Mouse (Mus musculus) regulatory T cell (primary cell): Measurements from ENCODE around the gene Lrrc15.

Experiments
- in situ Hi-C: fragments of 300-600 bp; cut with MboI, MseI; formaldehyde crosslinking; loops from one replicate; pipeline ENCODE4 v1.15.1; 2025; ENCODE audit warnings: high pct_unique_total_duplicates

Lrrc15 gene

DNA sequence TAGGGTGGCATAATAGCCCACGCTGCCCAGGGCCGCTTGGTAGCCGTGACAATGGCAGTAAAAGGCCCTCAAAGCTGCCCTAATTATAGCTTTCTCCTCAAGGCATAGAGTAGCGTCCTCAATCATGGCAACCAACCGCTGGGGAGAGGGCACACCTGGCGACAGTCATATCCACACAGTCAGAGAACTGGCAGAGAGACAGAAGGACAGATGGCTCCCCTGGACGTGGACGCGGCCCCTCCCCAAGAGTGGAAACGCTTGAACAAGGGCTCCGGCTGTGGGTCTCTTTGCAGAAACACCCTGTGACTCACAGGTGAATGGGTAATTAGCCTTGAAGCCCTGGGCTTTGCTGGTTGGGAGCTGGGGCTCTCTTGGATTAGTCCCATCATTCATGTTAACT is 4.7 kb downstream of the Lrrc15 start:
- in situ Hi-C loops = no loop called here

DNA sequence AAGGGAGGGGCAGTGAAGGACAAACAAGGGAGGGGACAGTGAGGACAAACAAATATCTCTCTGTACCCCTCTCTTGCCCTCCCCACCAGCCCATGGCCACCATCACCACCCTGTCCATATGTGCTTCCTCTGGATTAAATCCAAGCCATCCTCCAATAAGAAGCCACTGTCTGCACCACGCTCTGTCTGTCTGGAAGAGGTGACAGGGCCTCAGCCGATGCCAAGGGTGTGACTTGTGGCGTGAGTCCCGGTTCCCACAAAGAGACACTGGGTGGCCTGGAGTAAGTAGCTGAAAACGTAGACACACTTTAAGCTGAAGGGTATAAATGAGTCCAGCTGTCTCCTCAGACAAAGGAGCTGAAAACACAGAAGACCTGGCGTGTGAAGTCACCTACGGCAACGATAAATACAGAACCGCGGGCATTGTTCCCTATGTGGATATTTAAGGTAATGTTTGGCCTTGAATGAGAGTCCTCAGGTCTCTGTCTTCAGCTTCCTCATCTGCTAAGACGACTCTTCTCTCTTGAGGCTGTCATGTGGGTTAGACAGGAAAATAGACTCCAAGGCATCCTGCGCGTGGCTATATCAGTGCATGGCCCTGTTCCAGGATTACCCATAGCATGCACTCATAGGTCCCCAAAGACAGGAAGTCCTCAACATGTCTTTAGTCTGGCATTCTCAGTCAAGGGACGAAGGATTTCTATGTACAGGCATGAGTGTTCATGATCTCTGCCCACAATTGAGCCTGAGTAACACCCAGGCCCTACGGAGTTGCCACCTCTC is 7.3 kb downstream of the Lrrc15 start:
- in situ Hi-C loops = no loop called here

GRCm38 (mm10) chr16:30273065-30273464 is 10.0 kb downstream of the Lrrc15 start:
- in situ Hi-C loops = loop anchor here (25.0 kb wide), 1 partner anchor 1436 kb away; no protein-coding TSS in a partner anchor

DNA sequence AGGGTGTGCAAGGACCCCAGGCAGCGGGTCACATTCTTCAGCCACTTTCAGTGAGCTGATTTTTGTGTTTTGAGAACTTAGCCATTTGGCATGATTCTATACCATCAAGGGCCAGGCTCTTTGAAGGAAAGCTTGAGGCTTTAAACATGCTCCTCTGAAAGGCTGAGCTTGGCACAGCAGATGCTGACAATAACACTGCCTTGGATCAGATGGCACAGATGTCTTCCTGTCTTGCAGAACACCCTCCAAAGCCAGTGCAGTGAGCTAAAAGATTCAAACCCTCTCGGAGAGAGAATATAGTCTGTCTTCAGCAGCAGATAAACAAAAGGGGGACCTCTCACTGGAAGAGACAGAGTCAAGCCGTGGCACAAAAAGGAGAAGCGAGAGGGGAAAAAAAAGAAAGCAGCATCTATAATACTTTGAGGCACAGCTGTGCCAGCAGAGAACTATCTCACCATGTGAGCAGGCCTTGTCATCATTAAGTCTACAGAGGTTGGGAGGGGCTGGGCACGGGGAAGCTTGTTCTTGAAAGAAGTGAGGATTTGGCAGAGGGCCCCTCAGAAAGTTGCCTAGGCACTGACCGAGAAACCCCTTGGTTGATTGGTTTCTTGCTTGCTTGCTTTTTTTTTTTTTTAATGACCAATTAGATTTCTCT is 11.0 kb downstream of the Lrrc15 start:
- in situ Hi-C loops = loop anchor here (25.0 kb wide), 1 partner anchor 1435 kb away; no protein-coding TSS in a partner anchor

DNA sequence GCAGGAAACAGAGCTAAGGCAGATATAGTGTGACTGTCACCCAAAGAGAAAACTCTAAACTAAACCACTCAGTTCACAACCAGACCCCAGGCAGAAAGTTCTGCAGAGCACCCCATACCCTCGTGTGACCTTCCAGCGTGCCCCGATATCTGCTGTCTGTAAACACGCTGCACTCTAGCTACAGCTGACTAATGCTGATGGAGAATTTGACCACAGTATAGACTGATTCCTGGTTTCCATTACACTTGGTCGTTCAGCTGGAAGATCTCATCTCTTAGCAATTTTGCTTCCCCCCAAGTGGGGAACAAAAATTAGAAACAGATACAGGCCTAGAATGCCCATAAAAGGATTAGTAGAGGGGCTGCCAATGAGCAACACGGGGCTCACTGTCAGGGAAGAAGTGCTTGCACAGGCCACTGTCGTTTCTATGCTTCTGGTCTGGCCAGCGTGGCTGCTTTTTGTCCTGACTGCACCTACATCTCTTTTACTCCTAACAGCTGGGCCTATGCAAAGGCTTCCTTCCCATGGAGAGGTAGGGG is 11.8 kb downstream of the Lrrc15 start:
- in situ Hi-C loops = loop anchor here (25.0 kb wide), 1 partner anchor 1434 kb away; no protein-coding TSS in a partner anchor

GRCm38 (mm10) chr16:30267359-30267758 is 15.7 kb downstream of the Lrrc15 start, which contains the start of gene Cpn2:
Gene Cpn2 (minus strand): TSS chr16:30267499.
- in situ Hi-C loops = loop anchor here (25.0 kb wide), 1 partner anchor 1430 kb away; no protein-coding TSS in a partner anchor

DNA sequence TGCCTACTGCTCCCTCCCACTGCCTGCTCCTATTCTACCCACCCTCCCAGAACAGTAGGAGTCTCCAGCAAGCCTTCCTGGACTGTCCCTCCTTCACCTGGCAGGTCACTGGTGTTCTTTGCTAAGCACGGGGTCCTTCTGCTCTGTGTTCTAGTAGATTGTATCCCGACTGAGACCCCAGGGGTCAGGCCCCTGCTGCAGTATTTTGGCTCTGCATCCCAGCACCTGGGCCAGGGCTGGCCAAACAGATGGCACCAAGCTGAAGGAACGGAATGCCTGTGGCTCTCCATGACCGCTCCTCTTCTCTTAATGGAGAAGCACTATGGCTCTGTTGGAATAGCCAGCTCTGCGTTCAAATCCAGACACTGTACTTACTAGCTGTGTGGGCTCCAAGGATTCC is 16.5 kb downstream of the Lrrc15 start:
- in situ Hi-C loops = loop anchor here (25.0 kb wide), 1 partner anchor 1429 kb away; no protein-coding TSS in a partner anchor

DNA sequence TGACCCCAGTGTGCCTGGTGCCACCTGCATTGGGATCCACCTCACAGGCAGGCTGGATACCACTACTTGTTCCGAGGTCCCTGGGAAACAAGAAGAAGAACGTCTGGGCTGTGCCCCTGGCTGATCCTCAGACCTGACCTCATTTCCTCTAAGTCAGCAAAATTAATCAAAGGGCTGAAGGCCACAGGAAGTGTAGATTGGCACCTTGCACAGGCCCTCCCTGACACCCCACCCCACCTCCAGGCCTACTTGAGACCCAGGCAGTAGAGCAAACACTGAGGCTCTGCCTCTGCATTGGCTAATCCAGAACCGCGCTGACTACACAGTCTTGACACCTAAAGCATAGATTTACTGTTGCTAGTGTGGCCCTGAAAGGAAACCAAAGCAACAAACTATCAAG is 17.4 kb downstream of the Lrrc15 start:
- in situ Hi-C loops = loop anchor here (25.0 kb wide), 1 partner anchor 1428 kb away; no protein-coding TSS in a partner anchor

DNA sequence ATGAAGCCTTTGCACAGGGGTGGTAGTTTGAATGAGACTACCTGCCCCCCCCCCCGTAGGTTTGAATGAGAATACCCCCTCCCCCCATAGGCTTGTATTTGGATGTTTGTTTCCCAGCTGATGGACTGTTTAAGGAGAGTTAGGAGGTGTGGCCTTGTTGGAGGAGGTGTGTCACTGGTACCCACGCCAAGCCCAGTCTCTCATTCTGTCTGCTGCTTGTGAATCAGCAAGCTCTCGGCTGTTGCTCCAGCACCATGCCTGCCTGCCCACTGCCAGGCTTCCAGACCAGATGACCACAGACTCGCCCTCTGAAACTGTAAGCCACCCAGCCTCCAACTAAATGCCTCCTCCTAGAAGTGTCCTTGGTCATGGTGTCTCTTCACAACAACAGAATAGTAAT is 19.9 kb downstream of the Lrrc15 start:
- in situ Hi-C loops = loop anchor here (25.0 kb wide), 1 partner anchor 1426 kb away; no protein-coding TSS in a partner anchor

DNA sequence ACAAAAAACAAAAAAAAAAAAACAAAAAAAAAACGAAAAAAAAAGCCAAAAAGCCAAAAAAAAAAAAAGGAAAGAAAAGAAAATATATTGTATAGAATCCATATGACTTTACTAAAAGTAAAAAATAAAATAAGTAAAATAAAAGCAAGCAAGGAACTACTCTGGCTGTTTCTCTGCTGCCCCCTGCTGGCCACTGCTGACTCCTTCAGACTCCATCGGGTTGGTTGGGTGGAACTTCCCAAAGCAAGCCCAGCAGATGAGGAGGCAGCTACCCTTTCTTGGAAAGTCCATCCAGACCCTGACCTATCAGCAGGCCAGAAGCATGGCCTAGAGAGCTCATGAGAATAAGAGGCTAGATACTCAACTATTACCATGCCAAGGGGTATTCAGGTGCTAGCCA is 20.4 kb downstream of the Lrrc15 start:
- in situ Hi-C loops = loop anchor here (25.0 kb wide), 1 partner anchor 1425 kb away; no protein-coding TSS in a partner anchor

- in situ Hi-C loops = loop anchor here (25.0 kb wide), 1 partner anchor 1425 kb away; no protein-coding TSS in a partner anchor
Measured at GRCm38 (mm10) chr16:30262157-30262556, 20.9 kb downstream of the Lrrc15 start.

DNA sequence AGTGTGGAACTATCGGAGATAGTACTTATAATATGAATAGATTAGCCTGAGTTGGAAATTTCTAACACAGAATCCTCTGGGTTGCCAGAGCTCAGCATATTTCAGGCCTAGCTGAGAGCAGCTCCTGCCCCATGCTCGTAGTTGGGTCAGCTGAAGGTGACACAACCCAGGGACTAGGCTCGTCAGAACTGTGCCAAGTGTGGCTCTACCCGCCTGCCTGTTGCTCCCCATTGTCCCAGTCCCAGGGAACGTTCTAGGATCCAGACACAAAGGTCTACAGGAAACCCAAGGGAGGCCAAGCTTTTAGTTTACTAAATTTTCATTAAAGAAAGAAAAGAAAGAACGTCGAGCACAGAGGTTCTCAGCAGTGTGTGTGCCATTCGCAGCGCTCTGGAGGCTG is 21.7 kb downstream of the Lrrc15 start:
- in situ Hi-C loops = loop anchor here (25.0 kb wide), 1 partner anchor 1424 kb away; no protein-coding TSS in a partner anchor

DNA sequence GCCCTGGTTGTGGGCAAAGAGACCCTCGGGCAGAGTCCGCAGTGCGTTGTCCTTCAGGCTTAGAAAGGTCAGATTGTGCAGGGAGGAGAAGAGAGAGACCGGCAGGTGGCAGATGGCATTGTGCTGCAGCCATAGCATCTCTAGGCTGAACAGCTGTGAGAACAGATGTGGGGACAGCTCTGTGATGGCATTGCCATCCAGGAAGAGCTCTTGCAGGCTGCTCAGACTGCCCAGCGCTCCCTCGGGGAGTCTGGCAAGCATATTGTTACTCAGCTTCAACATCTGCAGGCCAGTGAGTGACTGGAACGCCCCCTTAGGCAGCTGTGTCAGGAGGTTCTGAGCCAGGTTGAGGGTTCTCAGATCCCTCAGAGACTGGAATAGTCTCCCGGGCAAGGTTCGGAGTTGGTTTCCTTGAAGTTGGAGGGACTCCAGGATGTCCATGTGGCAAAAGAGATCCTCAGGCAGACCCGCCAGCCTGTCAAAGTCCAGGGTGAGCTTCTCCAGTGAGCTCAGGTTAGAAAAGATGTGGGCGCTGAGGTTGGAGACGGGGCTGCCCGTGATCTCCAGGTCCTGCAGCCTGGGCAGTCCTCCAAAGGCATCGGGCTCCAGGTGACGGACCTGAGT is 22.9 kb downstream of the Lrrc15 start:
- in situ Hi-C loops = loop anchor here (25.0 kb wide), 1 partner anchor 1423 kb away; no protein-coding TSS in a partner anchor

DNA sequence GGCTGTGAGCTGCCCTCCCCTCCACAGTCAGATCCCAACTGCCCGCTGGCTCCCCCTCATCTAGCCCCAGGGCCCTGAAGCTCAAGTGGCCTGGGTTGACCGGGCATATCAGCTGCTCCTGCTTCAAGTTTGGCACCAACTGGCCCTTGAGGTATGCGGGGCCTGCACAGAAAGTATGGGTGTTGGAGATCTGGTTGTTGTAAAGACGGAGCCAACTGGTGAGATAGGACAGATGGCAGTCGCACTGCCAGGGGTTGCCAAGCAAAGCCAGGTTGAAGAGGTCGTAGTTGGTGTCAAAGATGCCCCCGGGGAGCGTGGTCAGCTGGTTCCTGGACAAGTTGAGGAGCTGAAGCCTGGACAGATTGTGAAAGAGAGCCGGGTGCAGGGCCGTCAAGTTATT is 23.6 kb downstream of the Lrrc15 start:
- in situ Hi-C loops = loop anchor here (25.0 kb wide), 1 partner anchor 1422 kb away; no protein-coding TSS in a partner anchor

DNA sequence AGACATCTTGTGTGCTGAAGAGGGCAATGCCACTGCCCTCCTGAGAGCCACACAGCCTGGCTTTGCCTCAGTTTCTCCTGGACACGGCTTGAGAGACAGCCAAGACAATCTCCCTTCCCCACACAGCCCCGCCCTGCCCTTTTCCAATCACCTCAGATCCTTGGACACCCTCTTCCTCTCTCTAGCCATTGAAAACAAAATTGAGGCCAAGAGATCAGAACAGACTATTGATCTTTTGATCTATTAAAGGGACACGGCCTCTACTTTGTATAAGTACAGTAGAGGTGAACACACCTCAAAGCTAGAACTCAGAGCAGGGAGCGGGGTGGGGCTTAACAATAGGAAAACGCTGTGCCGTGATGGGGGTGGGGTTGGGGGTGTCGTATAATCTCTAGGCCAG is 24.6 kb downstream of the Lrrc15 start:
- in situ Hi-C loops = loop anchor here (25.0 kb wide), 1 partner anchor 1421 kb away; no protein-coding TSS in a partner anchor

- in situ Hi-C loops = loop anchor here (25.0 kb wide), 1 partner anchor 1420 kb away; no protein-coding TSS in a partner anchor
Measured at GRCm38 (mm10) chr16:30257718-30258117, 25.3 kb downstream of the Lrrc15 start.

DNA sequence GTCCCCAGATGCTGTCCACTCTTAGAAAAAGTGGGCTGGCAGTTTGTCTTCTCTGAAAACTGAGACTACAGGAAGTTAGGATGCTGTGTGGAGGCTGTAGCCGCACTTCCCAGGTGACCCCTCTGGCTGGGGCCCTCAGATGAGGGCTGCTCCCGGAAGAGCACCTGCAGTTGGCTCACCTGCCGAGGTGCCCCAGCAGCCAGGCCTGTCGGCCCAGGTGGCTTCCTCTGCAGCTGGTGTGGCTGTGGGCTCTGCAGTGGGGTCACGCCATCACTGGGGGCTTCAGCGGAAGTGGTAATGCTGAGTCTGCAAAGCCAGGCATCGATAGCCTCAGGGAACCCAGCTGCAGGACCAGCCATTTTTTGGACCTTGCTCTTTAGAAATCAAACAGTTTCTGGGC is 28.0 kb downstream of the Lrrc15 start:
- in situ Hi-C loops = loop anchor here (25.0 kb wide), 1 partner anchor 1418 kb away; no protein-coding TSS in a partner anchor

DNA sequence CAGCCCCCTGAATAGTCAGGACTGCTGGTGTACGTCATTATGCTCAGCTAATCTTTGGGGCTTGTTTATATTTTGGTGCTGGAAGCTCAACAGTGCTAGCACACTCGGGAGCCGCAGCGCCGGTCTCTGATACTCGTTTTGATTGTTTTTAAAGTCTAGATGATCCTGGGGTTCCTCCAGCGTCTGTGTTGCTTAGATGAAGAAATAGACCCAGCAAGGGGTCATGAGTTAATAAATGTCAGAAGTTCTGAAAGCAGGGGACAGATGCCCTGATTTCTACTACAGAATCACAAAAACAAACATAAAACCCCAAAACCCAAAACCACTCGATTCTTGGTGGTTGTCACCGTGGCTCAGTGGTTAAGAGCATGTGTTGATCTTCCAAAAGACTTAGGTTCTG is 29.2 kb downstream of the Lrrc15 start:
- in situ Hi-C loops = loop anchor here (5.0 to 25.0 kb wide), 2 partner anchors 258 to 1417 kb away; no protein-coding TSS in a partner anchor

DNA sequence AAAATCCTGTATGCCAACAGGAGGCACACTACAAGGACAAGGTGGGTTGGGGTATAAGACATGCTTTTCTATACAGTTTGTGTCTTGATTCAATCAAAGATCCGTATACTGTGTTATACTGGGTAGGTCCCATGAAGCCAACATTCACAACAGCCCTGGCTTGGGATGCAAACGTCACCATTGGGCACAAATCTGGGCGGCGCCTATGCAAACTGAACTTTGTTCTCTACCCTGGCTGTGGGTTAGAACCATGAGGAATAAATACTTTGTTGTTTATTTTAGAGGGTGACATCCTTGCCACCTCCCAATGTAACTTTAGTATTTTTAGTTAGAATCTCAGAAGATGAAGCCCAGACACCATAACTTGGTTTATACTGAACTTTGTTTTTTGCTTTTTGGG is 29.7 kb downstream of the Lrrc15 start:
- in situ Hi-C loops = loop anchor here (5.0 to 25.0 kb wide), 2 partner anchors 259 to 1416 kb away; no protein-coding TSS in a partner anchor

DNA sequence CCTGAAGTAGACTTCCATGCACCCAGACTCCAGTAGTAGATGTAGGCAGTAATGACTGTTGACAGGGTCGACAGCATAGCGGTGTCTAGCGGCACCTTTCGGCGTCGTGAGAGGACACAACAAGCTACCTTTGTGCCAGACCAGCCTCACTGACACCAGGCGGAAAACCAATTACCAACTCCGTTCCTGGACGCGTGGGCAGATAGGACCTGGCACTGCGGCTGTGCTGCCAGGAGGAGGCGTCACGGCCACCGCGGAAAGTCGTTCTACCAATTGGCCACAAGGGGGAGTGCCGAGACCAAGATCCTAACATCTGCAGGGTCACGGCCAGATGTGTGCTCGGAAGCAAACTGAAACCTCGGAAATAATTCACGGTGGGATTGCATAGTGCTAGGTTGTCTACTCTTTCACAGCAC is 31.0 kb downstream of the Lrrc15 start:
- in situ Hi-C loops = loop anchor here (5.0 to 25.0 kb wide), 2 partner anchors 260 to 1415 kb away; no protein-coding TSS in a partner anchor
